Mouse (Mus musculus) ES-Bruce4 (cell line): ENCODE measurements around the gene Mapre3. TPM values are rescaled to one million over a fixed set of nuclear protein-coding genes. Genes with fewer than 3 reads are reported as not detected.

ENCODE experiments used
- H3K27ac ChIP-seq: 2 replicates; pipeline ENCODE4 v1.5.1; 2012; ENCODE audit warnings: low read length, inconsistent platforms; ENCODE audit not compliant: insufficient read depth
- H3K27me3 ChIP-seq: 2 replicates; pipeline ENCODE4 v1.6.1; 2012; ENCODE audit warnings: mild to moderate bottlenecking, low read length, inconsistent platforms; ENCODE audit not compliant: control insufficient read depth, poor library complexity, insufficient read depth, severe bottlenecking
- H3K36me3 ChIP-seq: 2 replicates; pipeline ENCODE4 v1.6.1; 2012; ENCODE audit warnings: inconsistent platforms, mild to moderate bottlenecking, low read length, moderate library complexity; ENCODE audit not compliant: control insufficient read depth, poor library complexity, insufficient read depth, severe bottlenecking
- H3K4me1 ChIP-seq: one replicate; pipeline ENCODE4 v1.8.1; 2011; ENCODE audit warnings: low read length; ENCODE audit not compliant: control insufficient read depth, insufficient read depth
- H3K4me3 ChIP-seq: 2 replicates; pipeline ENCODE4 v1.5.1; 2011; ENCODE audit warnings: low read depth, mild to moderate bottlenecking, low read length
- H3K9ac ChIP-seq: 2 replicates; pipeline ENCODE4 v1.6.1; 2012; ENCODE audit warnings: low read depth, mild to moderate bottlenecking, inconsistent platforms; ENCODE audit not compliant: poor library complexity, severe bottlenecking
- H3K9me3 ChIP-seq: replicated peaks from 2 replicates; pipeline ENCODE4 v1.6.1; 2012; ENCODE audit warnings: mild to moderate bottlenecking, low read length, inconsistent platforms; ENCODE audit not compliant: control insufficient read depth, poor library complexity, insufficient read depth, severe bottlenecking
- CTCF ChIP-seq: IDR thresholded peaks from one replicate; pipeline ENCODE4 v1.8.1; 2011; ENCODE audit warnings: low read depth, low read length
- EP300 ChIP-seq: IDR thresholded peaks from 2 replicates; pipeline ENCODE4 v1.6.1; 2011; ENCODE audit warnings: low read depth, low read length; ENCODE audit not compliant: insufficient read depth
- POLR2A ChIP-seq: IDR thresholded peaks from one replicate; pipeline ENCODE4 v1.8.1; 2011; ENCODE audit warnings: low read length; ENCODE audit not compliant: insufficient read depth
- polyA plus RNA-seq: library from polyadenylated mRNA; stranded (reverse); fragments of >200 nt; gene quantifications from 2 replicates; pipeline ENCODE4 v1.2.4, GENCODE M21; 2011; ENCODE audit warnings: low read depth; ENCODE audit not compliant: missing spikeins, insufficient read depth, insufficient read length

Mapre3 gene
- polyA plus RNA-seq, 1 experiment, result 15.6 TPM

GRCm38 (mm10) chr5:30888337-30889087 lies 74.1 kb downstream of the Mapre3 start, which contains the start of gene Agbl5:
Gene Agbl5 (plus strand): TSS chr5:30888694.
- H3K27ac ChIP-seq, result peak within 1 kb of the TSS; percentile 68; the same call in 1 of the 2 replicates
- no peaks in the 10 kb centered on the region for H3K9me3 ChIP-seq
- H3K4me3 ChIP-seq, result peak within 1 kb of the TSS; percentile 84
- H3K4me1 ChIP-seq, result no peaks in the 10 kb centered on the region
- H3K36me3 ChIP-seq, result peaks cover 13% of the 10 kb centered on the region
- peak within 1 kb of the TSS; percentile 58 for H3K9ac ChIP-seq
- H3K27me3 ChIP-seq, result no peaks in the 10 kb centered on the region
- TF ChIP-seq POLR2A (peak; percentile 47), CTCF (no peak), EP300 (0 out of 2 replicates have a peak, but pooled peaks have one; percentile 32)

- peak; percentile 39; the same call in 1 of the 2 replicates for TF ChIP-seq EP300
- no peak for TF ChIP-seq CTCF
- TF ChIP-seq POLR2A, result peak; percentile 89
- Histone ChIP-seq H3K27ac (peak overlapping the region; percentile 12; the same call in 1 of the 2 replicates), H3K4me1 (no peaks in the 10 kb centered on the region), H3K27me3 (no peaks in the 10 kb centered on the region), H3K9me3 (no peaks in the 10 kb centered on the region), H3K9ac (peak overlapping the region; percentile 58), H3K36me3 (peaks cover 20% of the 10 kb centered on the region), H3K4me3 (peak overlapping the region; percentile 84)
Observed at GRCm38 (mm10) chr5:30889088-30889754, 74.8 kb downstream of the Mapre3 start.

- Histone ChIP-seq H3K27me3 (no peaks in the 10 kb centered on the region), H3K9ac (0 out of 2 replicates have a peak overlapping the region, but pooled peaks have one; percentile 58), H3K4me3 (peak overlapping the region; percentile 9; the same call in 1 of the 2 replicates), H3K9me3 (no peaks in the 10 kb centered on the region), H3K27ac (no peak overlapping the region), H3K36me3 (peaks cover 23% of the 10 kb centered on the region), H3K4me1 (no peaks in the 10 kb centered on the region)
- no peak for TF ChIP-seq EP300
- TF ChIP-seq POLR2A, result no peak
- TF ChIP-seq CTCF, result no peak
Observed at GRCm38 (mm10) chr5:30890375-30890774, 75.9 kb downstream of the Mapre3 start.

GRCm38 (mm10) chr5:30901860-30902259 lies 87.4 kb downstream of the Mapre3 start:
- no peaks in the 10 kb centered on the region for H3K4me1 ChIP-seq
- H3K9ac ChIP-seq, result no peak overlapping the region
- no peaks in the 10 kb centered on the region for H3K9me3 ChIP-seq
- no peak overlapping the region for H3K27ac ChIP-seq
- no peaks in the 10 kb centered on the region for H3K27me3 ChIP-seq
- H3K36me3 ChIP-seq, result peaks cover 22% of the 10 kb centered on the region
- TF ChIP-seq CTCF (no peak), EP300 (no peak), POLR2A (no peak)
- H3K4me3 ChIP-seq, result no peak overlapping the region

GRCm38 (mm10) chr5:30907413-30908059 lies 93.1 kb downstream of the Mapre3 start, which contains the start of gene Ost4:
Gene Ost4 (minus strand): TSS chr5:30907788.
- H3K9me3 ChIP-seq, result no peaks in the 10 kb centered on the region
- TF ChIP-seq POLR2A (peak; percentile 67), EP300 (no peak)
- H3K4me1 ChIP-seq, result no peaks in the 10 kb centered on the region
- H3K9ac ChIP-seq, result peak within 1 kb of the TSS; percentile 23
- no peaks in the 10 kb centered on the region for H3K27me3 ChIP-seq
- H3K36me3 ChIP-seq, result peaks cover 13% of the 10 kb centered on the region
- peak within 1 kb of the TSS; percentile 1; the same call in 1 of the 2 replicates for H3K27ac ChIP-seq
- H3K4me3 ChIP-seq, result peak within 1 kb of the TSS; percentile 79
